Mouse (Mus musculus): Measurements from ENCODE around the gene Cdx2.

Gene Cdx2

GRCm38 (mm10) chr5:147291764-147292505 is 15.1 kb downstream of the Cdx2 start:
- DNase-seq, result no peak

- no peak for DNase-seq
Measured at GRCm38 (mm10) chr5:147284365-147284764, 22.7 kb downstream of the Cdx2 start.

- DNase-seq, result no peak
Measured at GRCm38 (mm10) chr5:147277547-147277925, 29.5 kb downstream of the Cdx2 start.

GRCm38 (mm10) chr5:147276701-147277546 is 30.1 kb downstream of the Cdx2 start:
- no peak for DNase-seq

- DNase-seq, result no peak
Measured at GRCm38 (mm10) chr5:147275761-147276160, 31.3 kb downstream of the Cdx2 start.

DNA sequence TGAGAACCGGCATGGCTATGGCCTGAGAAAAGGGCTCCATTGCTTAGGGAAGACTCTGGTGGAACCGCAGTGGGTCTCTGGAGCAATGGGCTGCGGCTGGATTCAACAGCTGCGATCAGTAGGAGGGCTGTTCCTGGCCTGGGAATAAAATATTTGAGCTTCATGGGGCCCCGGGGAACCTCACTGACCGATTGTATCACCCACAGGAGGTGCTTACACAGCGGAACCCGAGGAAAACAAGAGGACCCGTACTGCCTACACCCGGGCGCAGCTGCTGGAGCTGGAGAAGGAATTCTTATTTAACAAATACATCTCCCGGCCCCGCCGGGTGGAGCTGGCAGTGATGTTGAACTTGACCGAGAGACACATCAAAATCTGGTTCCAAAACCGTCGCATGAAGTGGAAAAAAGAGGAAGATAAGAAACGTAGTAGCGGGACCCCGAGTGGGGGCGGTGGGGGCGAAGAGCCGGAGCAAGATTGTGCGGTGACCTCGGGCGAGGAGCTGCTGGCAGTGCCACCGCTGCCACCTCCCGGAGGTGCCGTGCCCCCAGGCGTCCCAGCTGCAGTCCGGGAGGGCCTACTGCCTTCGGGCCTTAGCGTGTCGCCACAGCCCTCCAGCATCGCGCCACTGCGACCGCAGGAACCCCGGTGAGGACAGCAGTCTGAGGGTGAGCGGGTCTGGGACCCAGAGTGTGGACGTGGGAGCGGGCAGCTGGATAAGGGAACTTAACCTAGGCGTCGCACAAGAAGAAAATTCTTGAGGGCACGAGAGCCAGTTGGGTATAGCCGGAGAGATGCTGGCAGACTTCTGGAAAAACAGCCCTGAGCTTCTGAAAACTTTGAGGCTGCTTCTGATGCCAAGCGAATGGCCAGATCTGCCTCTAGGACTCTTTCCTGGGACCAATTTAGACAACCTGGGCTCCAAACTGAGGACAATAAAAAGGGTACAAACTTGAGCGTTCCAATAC is 32.6 kb downstream of the Cdx2 start:
- DNase-seq, result no peak

GRCm38 (mm10) chr5:147272808-147273345 is 34.2 kb downstream of the Cdx2 start:
- no peak for DNase-seq

- no peak for DNase-seq
Measured at GRCm38 (mm10) chr5:147272046-147272807, 34.8 kb downstream of the Cdx2 start.

DNA sequence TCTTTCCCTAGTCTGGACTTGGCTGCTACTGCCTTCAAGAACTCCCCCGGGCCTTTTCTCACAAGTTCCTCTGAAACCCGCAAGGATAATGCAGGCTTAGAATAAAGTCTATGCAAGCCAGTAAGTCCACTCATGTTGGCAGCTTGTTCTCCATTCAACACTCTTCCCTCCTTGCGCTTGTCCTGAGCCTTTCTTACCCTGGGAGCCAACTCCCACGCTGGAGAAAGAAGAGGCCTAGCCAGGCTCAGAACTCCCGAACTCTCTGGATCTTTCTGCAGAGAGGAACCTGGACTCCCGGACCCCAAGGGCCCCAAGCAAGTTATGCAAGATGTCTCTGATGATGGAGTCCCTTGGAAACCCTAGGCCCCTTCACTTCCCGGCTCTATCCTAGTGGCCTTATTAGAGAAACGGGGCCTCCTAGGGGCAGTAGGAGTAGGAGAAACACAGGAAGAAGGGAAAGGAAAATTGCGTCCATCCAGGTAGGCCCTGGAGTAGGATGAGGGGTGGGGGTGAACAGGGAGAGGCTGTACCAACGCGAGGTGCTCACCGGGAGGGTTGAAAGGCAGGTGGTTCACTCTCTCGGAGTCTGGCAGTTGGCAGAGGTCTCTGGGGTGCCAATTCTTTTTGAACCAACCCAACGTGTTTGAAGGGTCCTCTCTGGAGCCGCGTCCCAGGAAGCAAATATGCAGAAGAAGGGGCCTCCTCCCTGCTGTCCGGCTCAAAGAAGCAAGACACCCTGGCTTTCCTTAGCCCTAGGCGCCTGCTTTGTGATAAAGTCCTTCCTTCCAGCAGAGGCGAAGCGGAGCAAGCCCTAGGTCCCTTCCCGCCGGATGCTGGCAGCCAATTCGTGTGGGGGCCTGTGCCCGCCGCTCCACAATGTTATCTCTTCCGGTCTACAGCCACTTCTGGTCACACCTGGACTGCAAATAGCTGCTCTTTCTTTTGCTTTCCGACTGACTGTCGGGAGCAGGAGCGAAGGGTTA is 36.1 kb downstream of the Cdx2 start:
- no peak for DNase-seq

DNA sequence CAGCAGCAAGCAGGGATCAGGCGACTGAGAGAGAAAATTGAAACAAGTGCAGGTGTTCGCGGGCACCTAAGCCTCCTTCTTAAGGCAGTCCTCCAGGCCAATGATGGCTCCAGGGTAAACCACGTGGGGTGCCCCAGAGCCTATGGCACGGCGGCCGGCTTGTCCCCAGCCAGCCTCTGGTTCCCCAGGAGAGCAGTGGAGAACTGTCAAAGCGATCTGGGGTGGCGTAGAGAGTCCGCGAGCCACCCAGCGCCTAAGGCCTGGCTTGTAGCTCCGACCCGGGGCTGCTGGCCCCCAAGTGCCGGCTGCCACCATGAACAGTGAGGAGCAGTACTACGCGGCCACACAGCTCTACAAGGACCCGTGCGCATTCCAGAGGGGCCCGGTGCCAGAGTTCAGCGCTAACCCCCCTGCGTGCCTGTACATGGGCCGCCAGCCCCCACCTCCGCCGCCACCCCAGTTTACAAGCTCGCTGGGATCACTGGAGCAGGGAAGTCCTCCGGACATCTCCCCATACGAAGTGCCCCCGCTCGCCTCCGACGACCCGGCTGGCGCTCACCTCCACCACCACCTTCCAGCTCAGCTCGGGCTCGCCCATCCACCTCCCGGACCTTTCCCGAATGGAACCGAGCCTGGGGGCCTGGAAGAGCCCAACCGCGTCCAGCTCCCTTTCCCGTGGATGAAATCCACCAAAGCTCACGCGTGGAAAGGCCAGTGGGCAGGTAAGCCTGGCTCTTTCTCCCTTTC is 37.0 kb downstream of the Cdx2 start, which contains the start of gene Pdx1:
Pdx1 (plus strand) TSS at position 34 of the 747 bp plus-strand sequence.
- no peak for DNase-seq

DNA sequence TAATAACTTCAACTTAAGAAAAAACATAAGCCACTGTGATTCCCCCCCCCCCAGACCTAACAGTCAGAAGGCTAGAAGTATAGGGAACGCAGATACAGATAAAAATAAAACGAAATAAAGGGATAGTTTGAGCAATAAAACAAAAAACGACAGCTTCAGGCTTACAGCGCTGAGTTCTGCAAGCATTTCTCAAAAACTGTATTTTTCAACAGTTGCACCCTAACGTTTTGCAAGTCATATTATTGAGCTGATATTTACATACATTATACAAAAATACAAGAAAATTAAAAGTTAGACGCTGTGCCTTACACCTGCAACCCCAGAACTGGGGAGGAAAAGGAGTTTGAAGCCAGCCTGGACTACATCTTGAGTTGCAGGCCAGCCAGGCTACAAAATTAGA is 37.7 kb downstream of the Cdx2 start:
- no peak for DNase-seq

GRCm38 (mm10) chr5:147268728-147269127 is 38.3 kb downstream of the Cdx2 start:
- no peak for DNase-seq

DNA sequence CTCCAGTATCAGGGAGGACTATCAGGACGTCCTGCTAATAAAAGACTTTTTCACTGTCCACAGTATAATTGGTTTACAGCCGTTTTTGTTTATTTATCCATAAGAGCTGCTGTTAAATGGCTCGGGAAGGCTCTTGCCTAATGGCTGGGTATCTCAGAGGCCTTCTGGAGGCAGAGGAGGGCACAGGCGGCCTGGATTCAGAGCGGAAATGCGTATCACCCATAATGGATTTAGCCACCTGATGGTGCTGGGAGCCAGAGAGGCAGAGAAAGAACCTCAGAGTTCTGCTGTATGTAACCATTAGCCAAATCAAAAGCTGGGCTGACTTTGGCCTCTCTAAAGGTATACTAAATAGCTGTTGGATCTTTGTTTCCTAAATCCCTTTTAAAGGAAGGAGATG is 39.6 kb downstream of the Cdx2 start:
- no peak for DNase-seq

DNA sequence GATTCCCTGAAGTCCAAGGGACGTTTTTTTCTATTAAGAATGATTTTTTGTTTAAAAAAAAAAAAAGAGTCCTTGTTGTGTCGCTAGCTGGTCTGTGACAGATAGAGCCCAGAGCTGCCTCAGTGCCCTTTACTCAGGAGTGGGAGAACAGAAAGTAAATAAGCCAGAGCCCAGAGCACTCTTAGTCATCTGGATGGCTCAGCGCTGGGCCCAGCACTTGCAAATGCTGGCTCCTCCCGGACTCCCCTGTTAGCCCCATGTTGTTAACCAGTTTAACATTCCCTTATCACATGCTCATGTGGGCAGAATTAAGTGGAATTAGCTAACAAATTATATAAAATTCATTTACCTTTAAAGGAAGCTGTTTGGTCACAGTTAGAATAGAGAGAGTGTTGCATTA is 43.1 kb downstream of the Cdx2 start:
- no peak for DNase-seq

GRCm38 (mm10) chr5:147261899-147262541 is 45.0 kb downstream of the Cdx2 start:
- no peak for DNase-seq

DNA sequence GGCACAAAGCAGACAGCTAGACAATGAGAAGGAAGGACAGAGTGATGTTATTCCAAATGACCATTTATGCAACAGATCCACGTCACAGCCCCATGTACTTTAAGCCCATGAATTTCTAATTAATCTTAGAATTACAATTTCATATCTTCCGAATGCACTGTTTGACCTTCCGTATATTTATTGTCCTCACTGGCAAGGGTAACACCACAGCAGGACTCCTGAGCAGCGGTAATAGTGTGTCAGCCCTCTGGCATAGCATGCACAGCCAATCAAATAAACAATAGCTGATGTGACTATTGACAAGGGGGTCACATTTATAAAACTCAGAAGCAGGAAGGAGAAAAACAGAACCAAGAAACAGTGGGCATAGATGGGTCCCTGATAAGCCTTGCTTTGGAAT is 46.3 kb downstream of the Cdx2 start:
- no peak for DNase-seq

DNA sequence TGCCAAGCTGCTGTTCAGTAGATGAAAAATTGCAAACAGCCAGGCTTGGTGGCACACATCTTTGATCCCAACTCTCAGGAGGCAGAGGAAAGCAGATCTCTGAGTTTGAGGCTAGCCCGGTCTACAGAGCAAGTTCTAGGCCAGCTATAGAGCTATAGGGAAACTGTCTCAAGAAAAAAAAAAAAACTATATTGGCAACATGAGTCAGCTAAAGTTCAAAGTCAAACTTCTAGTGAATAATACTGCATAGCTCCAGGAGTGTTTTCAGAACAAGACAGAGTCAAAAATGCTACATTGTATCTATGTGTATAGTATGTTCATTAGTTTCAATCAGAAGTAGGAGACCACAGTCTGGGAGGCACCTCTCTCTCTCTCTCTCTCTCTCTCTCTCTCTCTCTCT is 46.9 kb downstream of the Cdx2 start:
- DNase-seq, result no peak

All from lung, adult 18-20 months (tissue).